Mouse (Mus musculus) lung, postnatal 4 days (tissue): ENCODE results near the gene Orc5.
"Not testable (repeated sequence)": the region's sequence is repeated elsewhere in the genome, so short reads cannot be mapped to it uniquely, and the experiment has no call there.

Experiments used
- DNase-seq, 2 experiments: peaks; one replicate each; pipeline ENCODE4 v3.0.0; 2021

Gene Orc5

GRCm38 (mm10) chr5:22522612-22523011 is 27.6 kb downstream of the Orc5 start:
- DNase-seq: peak; percentile 18 to 23

DNA sequence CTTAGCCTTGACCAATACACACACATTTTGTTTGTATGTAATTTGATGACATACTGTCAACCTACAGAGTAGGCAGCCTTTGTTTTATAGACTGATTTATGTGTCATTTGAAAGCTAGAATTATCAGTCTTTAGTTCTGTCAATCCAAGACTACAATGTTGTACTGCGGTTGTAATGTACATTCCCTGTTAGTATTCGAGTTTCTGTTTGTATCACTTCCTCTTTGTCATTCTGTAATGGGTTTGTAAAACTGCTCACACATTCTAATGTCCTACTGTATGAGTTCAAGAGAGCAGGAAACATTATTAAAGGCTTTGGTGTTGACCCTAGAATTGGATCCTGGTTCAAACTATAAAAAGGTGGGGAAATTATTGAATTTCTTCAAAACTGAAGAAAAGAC is 30.5 kb downstream of the Orc5 start:
- DNase-seq: no peak

- DNase-seq: not testable (repeated sequence)
These were observed 34.5 kb downstream of the Orc5 start for GRCm38 (mm10) chr5:22515745-22516144.

GRCm38 (mm10) chr5:22514231-22514630 is 36.0 kb downstream of the Orc5 start:
- not testable (repeated sequence) for DNase-seq

DNA sequence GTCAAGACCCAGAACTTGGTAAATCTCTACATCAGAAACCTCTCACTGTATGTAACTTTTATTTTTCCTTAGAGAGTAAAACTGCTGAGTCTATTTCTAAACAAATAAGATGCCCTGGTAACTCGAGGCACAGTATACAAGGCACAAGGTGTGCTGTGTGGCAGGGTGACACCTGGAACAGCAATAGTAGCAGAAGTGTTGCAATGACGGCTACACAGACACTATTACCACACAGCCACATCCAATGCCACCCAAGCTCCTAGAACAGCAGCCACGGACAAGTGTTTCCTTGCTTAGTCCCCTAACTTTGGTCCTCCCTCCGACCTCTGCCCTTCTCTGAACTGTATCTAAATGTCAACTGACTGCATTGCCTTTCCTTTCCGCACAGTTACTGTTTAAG is 37.6 kb downstream of the Orc5 start:
- DNase-seq: not testable (repeated sequence)

- no peak for DNase-seq
These were observed 38.4 kb downstream of the Orc5 start for GRCm38 (mm10) chr5:22511824-22512223.

- no peak for DNase-seq
These were observed 41.7 kb downstream of the Orc5 start for GRCm38 (mm10) chr5:22508560-22508959.

DNA sequence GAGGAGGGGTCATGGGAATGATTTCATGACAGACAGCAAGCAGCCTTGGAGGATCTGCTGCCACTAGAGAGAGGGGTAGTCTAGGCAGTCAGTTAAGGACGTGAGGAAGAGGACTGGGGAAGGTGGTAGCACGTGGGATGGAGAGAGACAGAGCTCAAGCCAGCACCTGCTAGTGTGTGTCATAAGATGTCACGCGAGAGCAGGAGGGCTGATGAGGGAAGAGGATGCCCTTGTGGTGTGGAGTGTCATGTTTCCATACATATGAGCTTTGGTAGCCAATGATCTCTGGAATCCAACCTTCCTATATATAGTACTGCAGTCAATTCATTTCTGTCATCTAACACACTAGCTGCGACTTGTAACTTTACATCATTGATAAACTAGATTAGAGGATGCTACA is 50.8 kb downstream of the Orc5 start:
- DNase-seq: no peak

- DNase-seq: no peak
These were observed 59.1 kb downstream of the Orc5 start for GRCm38 (mm10) chr5:22491088-22491487.

GRCm38 (mm10) chr5:22489091-22489490 is 61.1 kb downstream of the Orc5 start:
- no peak for DNase-seq

GRCm38 (mm10) chr5:22486601-22487206 is 63.5 kb downstream of the Orc5 start:
- no peak for DNase-seq

DNA sequence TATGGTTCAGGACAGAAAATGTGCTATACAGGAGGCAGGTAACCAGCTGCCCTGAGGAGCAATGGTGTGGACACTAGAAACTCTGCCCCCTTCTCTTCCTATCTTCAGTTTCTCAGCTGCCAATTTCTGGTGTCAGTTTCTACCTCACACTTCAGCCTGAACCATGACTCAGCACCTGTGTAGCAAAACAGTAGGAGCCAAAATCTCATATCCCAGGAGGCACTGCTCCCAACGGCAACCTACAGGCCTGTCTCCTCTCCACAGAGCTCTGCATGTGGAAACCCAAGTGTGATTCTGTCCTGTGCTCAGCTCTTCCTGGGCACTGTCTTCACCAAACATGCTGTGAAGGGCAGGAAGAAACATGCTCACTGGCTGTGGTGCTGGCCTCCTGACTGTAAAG is 64.5 kb downstream of the Orc5 start:
- no peak for DNase-seq

- DNase-seq: no peak
These were observed 67.7 kb downstream of the Orc5 start for GRCm38 (mm10) chr5:22482567-22482966.

GRCm38 (mm10) chr5:22472445-22472844 is 77.8 kb downstream of the Orc5 start:
- not testable (repeated sequence) for DNase-seq

- no peak for DNase-seq
These were observed 79.0 kb downstream of the Orc5 start for GRCm38 (mm10) chr5:22471243-22471642.

GRCm38 (mm10) chr5:22452871-22453661 is 97.2 kb downstream of the Orc5 start:
- DNase-seq: no peak

DNA sequence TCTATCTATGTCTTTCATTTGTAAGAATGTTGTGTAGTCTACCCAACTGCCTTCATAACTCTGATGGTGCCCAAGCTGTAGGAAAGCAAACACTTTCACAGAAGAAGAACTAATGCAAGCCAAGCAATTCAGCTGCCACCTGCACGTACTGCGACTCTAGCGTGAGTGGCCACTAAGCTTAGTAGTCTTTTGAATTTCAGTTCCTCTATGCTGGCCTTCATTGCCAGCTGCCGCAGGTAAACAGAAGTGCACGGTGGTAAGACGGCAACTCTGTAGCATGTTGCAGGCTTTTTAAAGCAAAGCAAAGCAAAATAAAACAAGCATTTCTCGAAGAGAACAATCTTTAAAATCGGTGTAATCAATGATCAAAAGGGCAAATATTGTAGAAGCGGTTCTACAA is 97.8 kb downstream of the Orc5 start:
- DNase-seq: no peak

- DNase-seq: no peak
These were observed 98.5 kb downstream of the Orc5 start for GRCm38 (mm10) chr5:22451764-22452163.

GRCm38 (mm10) chr5:22449492-22449891 is 100.7 kb downstream of the Orc5 start:
- no peak for DNase-seq
